Mouse (Mus musculus) intestine, embryonic 15.5 days (tissue): Measurements from ENCODE around the gene Brinp2. TPM values are rescaled to one million over a fixed set of nuclear protein-coding genes. Genes with fewer than 3 reads are reported as not detected.

Source experiments
- ATAC-seq: fragments of 200-750 bp; cut with Nextera tagmentation; 2 replicates; pipeline ENCODE4 v1.8.0; 2017; ENCODE audit warnings: moderate TSS enrichment, moderate library complexity
- H3K27ac ChIP-seq: fragments of 300-500 bp; sonication (generic); 2 replicates; pipeline ENCODE4 v1.5.1; 2015; ENCODE audit warnings: mild to moderate bottlenecking, inconsistent platforms
- H3K27me3 ChIP-seq: fragments of 300-500 bp; sonication (generic); replicated peaks from 2 replicates; pipeline ENCODE4 v1.6.1; 2015; ENCODE audit warnings: inconsistent platforms
- H3K36me3 ChIP-seq: fragments of 300-500 bp; sonication (generic); 2 replicates; pipeline ENCODE4 v1.6.1; 2015; ENCODE audit warnings: inconsistent platforms
- H3K4me1 ChIP-seq: fragments of 300-500 bp; sonication (generic); replicated peaks from 2 replicates; pipeline ENCODE4 v1.6.1; 2015; ENCODE audit warnings: inconsistent platforms
- H3K4me2 ChIP-seq: fragments of 300-500 bp; sonication (generic); replicated peaks from 2 replicates; pipeline ENCODE4 v1.6.1; 2015; ENCODE audit warnings: mild to moderate bottlenecking, inconsistent platforms
- H3K4me3 ChIP-seq: fragments of 300-500 bp; sonication (generic); replicated peaks from 2 replicates; pipeline ENCODE4 v1.5.1; 2015; ENCODE audit warnings: inconsistent platforms
- H3K9ac ChIP-seq: fragments of 300-500 bp; sonication (generic); 2 replicates; pipeline ENCODE4 v1.6.1; 2015; ENCODE audit warnings: inconsistent platforms
- H3K9me3 ChIP-seq: fragments of 300-500 bp; sonication (generic); 2 replicates; pipeline ENCODE4 v1.6.1; 2016; ENCODE audit warnings: inconsistent platforms
- WGBS: fragments of 180-500 bp; shearing (Covaris S2); methylation state at CpG from one replicate; pipeline ENCODE4 v1.1.7; 2015; 5-methylcytosine and 5-hydroxymethylcytosine counted together
- polyA plus RNA-seq: library from polyadenylated mRNA; unstranded; fragments of >200 nt; fragmentation: Nextera tagmentation; extraction: Ambion mirVana; gene quantifications from 2 replicates; pipeline ENCODE4 v1.2.1, GENCODE M21; 2015

The Brinp2 gene
- polyA plus RNA-seq, 1 experiment from 2014 or later: 0.54 TPM

GRCm38 (mm10) chr1:158355177-158356050 lies 712 bp downstream of the Brinp2 start:
- no peak overlapping the region for H3K27ac ChIP-seq
- peak overlapping the region; percentile 45 for H3K4me3 ChIP-seq
- H3K9me3 ChIP-seq: no peaks in the 10 kb centered on the region
- no peaks in the 10 kb centered on the region for H3K36me3 ChIP-seq
- H3K4me1 ChIP-seq: peaks cover 4% of the 10 kb centered on the region; the same call in 1 of the 2 replicates
- peak; percentile 35; the same call in 1 of the 2 replicates for ATAC-seq
- 10% methylated on average over 28 of the region's 28 CpGs for WGBS
- peaks cover 24% of the 10 kb centered on the region for H3K27me3 ChIP-seq
- H3K4me2 ChIP-seq: peak overlapping the region; percentile 86
- 0 out of 2 replicates have a peak overlapping the region, but pooled peaks have one; percentile 2 for H3K9ac ChIP-seq

GRCm38 (mm10) chr1:158353656-158354371 lies 2.3 kb downstream of the Brinp2 start:
- H3K27ac ChIP-seq: no peak overlapping the region
- WGBS: 51% methylated on average over 5 of the region's 5 CpGs
- peaks cover 4% of the 10 kb centered on the region; the same call in 1 of the 2 replicates for H3K4me1 ChIP-seq
- no peak overlapping the region for H3K4me2 ChIP-seq
- H3K36me3 ChIP-seq: no peaks in the 10 kb centered on the region
- H3K9ac ChIP-seq: no peak overlapping the region
- H3K9me3 ChIP-seq: no peaks in the 10 kb centered on the region
- H3K4me3 ChIP-seq: no peak overlapping the region
- H3K27me3 ChIP-seq: peaks cover 24% of the 10 kb centered on the region
- no peak for ATAC-seq

- no peak overlapping the region for H3K9ac ChIP-seq
- ATAC-seq: no peak
- no peaks in the 10 kb centered on the region for H3K27me3 ChIP-seq
- no peaks in the 10 kb centered on the region for H3K36me3 ChIP-seq
- no peaks in the 10 kb centered on the region for H3K9me3 ChIP-seq
- no peak overlapping the region for H3K27ac ChIP-seq
- no peak overlapping the region for H3K4me3 ChIP-seq
- no peaks in the 10 kb centered on the region for H3K4me1 ChIP-seq
- H3K4me2 ChIP-seq: no peak overlapping the region
- 47% methylated on average over 6 of the region's 6 CpGs for WGBS
Observed at GRCm38 (mm10) chr1:158343243-158343714, 12.8 kb downstream of the Brinp2 start.

- no peaks in the 10 kb centered on the region for H3K9me3 ChIP-seq
- no peak for ATAC-seq
- WGBS: 83% methylated on average over 2 of the region's 2 CpGs
- no peak overlapping the region for H3K9ac ChIP-seq
- H3K27me3 ChIP-seq: no peaks in the 10 kb centered on the region
- no peak overlapping the region for H3K27ac ChIP-seq
- no peaks in the 10 kb centered on the region for H3K36me3 ChIP-seq
- H3K4me1 ChIP-seq: no peaks in the 10 kb centered on the region
- H3K4me3 ChIP-seq: no peak overlapping the region
- H3K4me2 ChIP-seq: no peak overlapping the region
Observed at GRCm38 (mm10) chr1:158328839-158329238, 27.3 kb downstream of the Brinp2 start.

- WGBS: 80% methylated on average over 5 of the region's 5 CpGs
- Histone ChIP-seq H3K9ac (no peak overlapping the region), H3K27ac (no peak overlapping the region), H3K4me2 (no peak overlapping the region), H3K4me1 (no peaks in the 10 kb centered on the region), H3K27me3 (no peaks in the 10 kb centered on the region), H3K4me3 (no peak overlapping the region), H3K36me3 (no peaks in the 10 kb centered on the region), H3K9me3 (no peaks in the 10 kb centered on the region)
- ATAC-seq: no peak
Observed at GRCm38 (mm10) chr1:158328126-158328525, 28.0 kb downstream of the Brinp2 start.

- Histone ChIP-seq H3K27me3 (no peaks in the 10 kb centered on the region), H3K4me1 (no peaks in the 10 kb centered on the region), H3K9ac (no peak overlapping the region), H3K4me2 (no peak overlapping the region), H3K4me3 (no peak overlapping the region), H3K36me3 (no peaks in the 10 kb centered on the region), H3K9me3 (no peaks in the 10 kb centered on the region), H3K27ac (no peak overlapping the region)
- 82% methylated on average over 6 of the region's 6 CpGs for WGBS
- no peak for ATAC-seq
Observed at GRCm38 (mm10) chr1:158323325-158323724, 32.8 kb downstream of the Brinp2 start.

DNA sequence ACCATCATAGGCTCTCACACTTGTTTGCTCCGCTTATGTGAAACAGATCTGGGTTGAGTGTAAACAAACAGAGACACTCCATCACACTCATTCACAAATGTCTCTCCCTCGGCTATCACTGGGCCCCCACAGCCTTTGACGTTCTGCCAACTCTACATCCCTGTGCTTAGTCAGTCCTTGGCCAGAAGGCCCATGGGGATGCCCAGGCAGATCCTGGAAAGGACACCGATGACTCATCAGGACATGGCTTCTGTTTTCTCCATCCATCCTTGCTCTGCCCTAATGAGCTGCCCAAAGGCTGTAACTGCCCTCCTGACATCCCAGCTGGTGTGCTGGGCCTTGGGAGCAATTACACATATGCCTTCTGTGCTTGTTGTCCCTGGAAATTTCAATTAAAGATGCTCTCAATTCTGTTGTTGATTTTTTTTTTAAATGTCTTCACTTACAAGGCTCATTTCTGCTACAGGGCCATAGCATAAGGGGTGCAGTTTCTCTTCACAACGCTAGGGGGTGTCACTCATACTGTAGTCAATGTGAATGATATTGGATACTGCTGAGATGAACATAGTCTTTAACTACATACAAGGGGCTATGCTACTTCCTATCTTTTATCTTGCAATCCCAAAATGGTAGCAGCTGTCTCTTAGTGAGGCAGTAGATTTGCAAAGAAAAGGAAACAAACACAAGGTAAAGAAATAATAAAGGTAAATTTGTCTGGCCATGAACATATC lies 45.5 kb downstream of the Brinp2 start:
- no peak overlapping the region for H3K27ac ChIP-seq
- 58% methylated on average over 5 of the region's 5 CpGs for WGBS
- no peaks in the 10 kb centered on the region for H3K36me3 ChIP-seq
- no peaks in the 10 kb centered on the region for H3K4me1 ChIP-seq
- H3K4me2 ChIP-seq: no peak overlapping the region
- ATAC-seq: no peak
- H3K4me3 ChIP-seq: no peak overlapping the region
- H3K9ac ChIP-seq: no peak overlapping the region
- no peaks in the 10 kb centered on the region for H3K27me3 ChIP-seq
- no peaks in the 10 kb centered on the region for H3K9me3 ChIP-seq

DNA sequence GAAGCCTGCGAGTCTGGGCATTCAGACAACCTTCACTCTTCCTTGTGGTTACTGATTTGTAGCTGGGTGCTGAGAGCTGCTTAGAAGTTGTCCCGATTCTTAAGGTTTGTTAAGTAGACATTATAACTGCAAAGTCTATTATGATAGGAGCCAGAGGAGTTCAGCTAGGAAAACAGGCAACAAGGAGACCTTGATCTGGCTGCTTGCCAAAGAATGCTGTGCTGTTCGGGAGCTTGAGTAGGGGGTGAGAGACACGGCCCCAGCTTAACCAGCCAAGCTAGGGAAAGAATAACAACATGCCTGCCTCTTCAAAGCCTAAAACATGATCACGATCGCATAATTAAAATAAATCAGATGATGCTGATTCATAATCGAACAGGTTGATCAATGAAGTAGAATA lies 59.1 kb downstream of the Brinp2 start:
- 51% methylated on average over 7 of the region's 7 CpGs for WGBS
- no peaks in the 10 kb centered on the region for H3K4me1 ChIP-seq
- no peak overlapping the region for H3K9ac ChIP-seq
- H3K27me3 ChIP-seq: no peaks in the 10 kb centered on the region
- ATAC-seq: no peak
- no peaks in the 10 kb centered on the region for H3K36me3 ChIP-seq
- H3K9me3 ChIP-seq: no peaks in the 10 kb centered on the region
- no peak overlapping the region for H3K4me3 ChIP-seq
- H3K27ac ChIP-seq: no peak overlapping the region
- H3K4me2 ChIP-seq: no peak overlapping the region

GRCm38 (mm10) chr1:158296287-158296931 lies 59.7 kb downstream of the Brinp2 start:
- no peak overlapping the region for H3K4me3 ChIP-seq
- no peak overlapping the region for H3K27ac ChIP-seq
- no peaks in the 10 kb centered on the region for H3K36me3 ChIP-seq
- H3K9me3 ChIP-seq: no peaks in the 10 kb centered on the region
- H3K4me1 ChIP-seq: no peaks in the 10 kb centered on the region
- no peaks in the 10 kb centered on the region for H3K27me3 ChIP-seq
- no peak overlapping the region for H3K9ac ChIP-seq
- WGBS: 78% methylated on average over 8 of the region's 8 CpGs
- no peak for ATAC-seq
- H3K4me2 ChIP-seq: no peak overlapping the region

DNA sequence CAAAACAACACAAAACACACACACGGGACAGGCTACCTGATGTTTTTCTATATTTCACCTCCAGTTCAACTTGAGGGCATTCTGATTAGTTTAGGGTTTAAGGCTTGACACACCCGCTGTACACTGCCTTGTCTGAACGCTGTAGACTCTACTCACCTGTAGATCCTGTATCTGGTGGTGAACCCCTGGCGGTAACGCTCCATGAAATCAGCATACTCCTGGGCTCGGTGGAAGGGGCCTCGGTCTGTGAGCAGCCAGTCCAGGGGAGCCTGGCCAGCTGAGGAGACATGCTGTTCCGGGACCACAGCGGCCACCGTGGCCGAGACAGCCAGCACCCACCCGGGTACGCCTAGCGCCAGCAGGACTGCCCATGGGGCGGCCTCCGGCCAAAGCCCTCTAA lies 60.9 kb downstream of the Brinp2 start:
- Histone ChIP-seq H3K27ac (no peak overlapping the region), H3K9ac (no peak overlapping the region), H3K4me1 (no peaks in the 10 kb centered on the region), H3K4me3 (no peak overlapping the region), H3K36me3 (no peaks in the 10 kb centered on the region), H3K9me3 (no peaks in the 10 kb centered on the region), H3K4me2 (no peak overlapping the region), H3K27me3 (no peaks in the 10 kb centered on the region)
- no peak for ATAC-seq
- 60% methylated on average over 16 of the region's 16 CpGs for WGBS

GRCm38 (mm10) chr1:158285198-158285597 lies 70.9 kb downstream of the Brinp2 start:
- Histone ChIP-seq H3K27ac (no peak overlapping the region), H3K9me3 (no peaks in the 10 kb centered on the region), H3K4me2 (no peak overlapping the region), H3K4me1 (no peaks in the 10 kb centered on the region), H3K4me3 (no peak overlapping the region), H3K27me3 (no peaks in the 10 kb centered on the region), H3K36me3 (no peaks in the 10 kb centered on the region), H3K9ac (no peak overlapping the region)
- no peak for ATAC-seq
- 70% methylated on average over 3 of the region's 3 CpGs for WGBS

DNA sequence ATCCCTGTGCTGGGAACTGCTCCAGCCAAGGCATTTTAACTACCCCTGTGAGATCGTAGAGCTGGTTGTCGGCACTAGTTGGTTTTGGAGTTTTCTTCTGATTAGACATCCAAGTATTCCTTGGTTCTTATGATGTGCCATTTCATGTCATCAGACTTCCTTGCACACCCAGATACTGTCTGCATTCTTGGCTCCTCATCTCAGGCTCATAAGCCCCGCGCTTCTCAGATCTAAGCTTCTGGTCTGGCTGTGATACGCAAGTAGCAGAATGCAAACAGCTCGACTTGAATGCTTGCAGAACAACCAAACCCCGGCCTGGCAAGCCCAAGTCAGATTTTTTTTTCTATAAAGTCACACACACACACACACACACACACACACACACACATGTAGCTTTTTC lies 72.3 kb downstream of the Brinp2 start:
- ATAC-seq: no peak

More for the DNA sequence above, 72.3 kb downstream of the Brinp2 start:
- H3K9me3 ChIP-seq: no peaks in the 10 kb centered on the region
- H3K4me2 ChIP-seq: no peak overlapping the region
- 75% methylated on average over 7 of the region's 7 CpGs for WGBS
- H3K27me3 ChIP-seq: no peaks in the 10 kb centered on the region
- H3K4me1 ChIP-seq: no peaks in the 10 kb centered on the region
- no peak overlapping the region for H3K4me3 ChIP-seq
- no peaks in the 10 kb centered on the region for H3K36me3 ChIP-seq
- H3K9ac ChIP-seq: no peak overlapping the region
- no peak overlapping the region for H3K27ac ChIP-seq
